Mouse (Mus musculus) E14TG2a.4 (cell line): Measurements from ENCODE around the gene Crip3.

Source experiments
- CTCF ChIP-seq: conservative IDR thresholded peaks from 2 replicates; pipeline ENCODE4 v1.5.1; 2014; ENCODE audit warnings: low read length
- NANOG ChIP-seq: IDR thresholded peaks from 2 replicates; pipeline ENCODE4 v1.6.1; 2014; ENCODE audit warnings: borderline replicate concordance, low read length, mixed read lengths

DNA sequence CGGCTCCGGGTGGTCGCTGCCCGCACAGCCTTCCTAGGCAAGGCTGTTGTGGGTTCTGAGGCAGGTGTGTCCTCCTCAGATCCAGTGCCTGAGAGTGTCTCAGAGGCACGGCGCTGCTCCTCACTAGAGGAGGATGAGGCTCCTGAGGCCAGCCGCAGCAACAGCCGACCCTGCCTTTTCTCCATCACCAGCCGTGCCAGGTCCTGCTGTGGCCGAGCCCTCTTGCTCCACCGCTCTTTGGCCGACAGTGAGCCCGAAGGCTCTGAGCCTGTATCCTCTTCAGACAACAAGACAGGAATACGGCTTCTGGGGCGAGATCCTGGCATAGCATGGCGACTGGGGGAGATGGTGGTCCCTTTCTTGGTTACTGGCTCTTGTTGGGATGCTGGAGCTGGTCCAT lies 17.5 kb downstream of the Crip3 start:
- TF ChIP-seq CTCF (no peak), NANOG (no peak)
